9 mouse cellular contexts compared by ENCODE assay signal in genomic region chr6:113695766-113696355, GRCm38 (mm10). TPM values are rescaled to one million over a fixed set of nuclear protein-coding genes. Genes with fewer than 3 reads are reported as not detected.
DNase-seq lines count a peak whose midpoint lies in the region; ATAC-seq lines count a peak whose summit lies in the region.
"Had no signal": no experiment of that assay in that cellular context is flagged by ENCODE, and none has a peak within 500 bp of the region (broad histone marks: within the 10 kb centered on the region; RNA-seq: fewer than 3 reads in every experiment).

No protein-coding gene starts in this region.

- WGBS in lung, embryonic 16.5 days, result 45% methylated on average over 4 of the region's 4 CpGs
- WGBS in embryonic facial prominence, embryonic 11.5 days, result 72% methylated on average over 4 of the region's 4 CpGs
- WGBS in neural tube, embryonic 13.5 days, result 68% methylated on average over 4 of the region's 4 CpGs

- peaks cover 21% of the 10 kb centered on the region for H3K4me1 ChIP-seq in lung, embryonic 16.5 days (replicated peaks; ENCODE audit: control insufficient read depth, insufficient read depth, low read length)
- H3K4me1 ChIP-seq in embryonic facial prominence, embryonic 11.5 days (ENCODE audit: control insufficient read depth, insufficient read depth, low read length), result no peaks in the 10 kb centered on the region
- H3K4me1 ChIP-seq in neural tube, embryonic 13.5 days (replicated peaks), result peaks cover 38% of the 10 kb centered on the region

- ATAC-seq in lung, embryonic 16.5 days (ENCODE audit: low read depth), result no peak
- no peak for ATAC-seq in embryonic facial prominence, embryonic 11.5 days (replicated peaks; ENCODE audit: insufficient number of reproducible peaks, low FRiP score, low TSS enrichment, low read depth)
- ATAC-seq in neural tube, embryonic 13.5 days (ENCODE audit: low read depth), result no peak

- H3K4me3 ChIP-seq in lung, embryonic 16.5 days (ENCODE audit: low read length), result peak overlapping the region; percentile 85
- H3K4me3 ChIP-seq in embryonic facial prominence, embryonic 11.5 days (ENCODE audit: low read depth, low read length), result no peak overlapping the region; the same call in 1 of the 2 replicates
- peak overlapping the region; percentile 71 for H3K4me3 ChIP-seq in neural tube, embryonic 13.5 days

- peak overlapping the region; percentile 60 for H3K9ac ChIP-seq in lung, embryonic 16.5 days (ENCODE audit: low read length)
- H3K9ac ChIP-seq in embryonic facial prominence, embryonic 11.5 days (replicated peaks; ENCODE audit: low read length), result peak overlapping the region; percentile 43; the same call in 1 of the 2 replicates
- peak overlapping the region; percentile 63 for H3K9ac ChIP-seq in neural tube, embryonic 13.5 days

- H3K36me3 ChIP-seq in lung, embryonic 16.5 days (ENCODE audit: control insufficient read depth, insufficient read depth, low read length), result no peaks in the 10 kb centered on the region; the same call in 1 of the 2 replicates
- H3K36me3 ChIP-seq in embryonic facial prominence, embryonic 11.5 days (replicated peaks; ENCODE audit: control insufficient read depth, insufficient read depth, low read depth, low read length), result no peaks in the 10 kb centered on the region
- peaks cover 15% of the 10 kb centered on the region; the same call in 1 of the 2 replicates for H3K36me3 ChIP-seq in neural tube, embryonic 13.5 days

- no peaks in the 10 kb centered on the region for H3K9me3 ChIP-seq in lung, embryonic 16.5 days (ENCODE audit: control insufficient read depth, low read length)
- no peaks in the 10 kb centered on the region for H3K9me3 ChIP-seq in embryonic facial prominence, embryonic 11.5 days (replicated peaks; ENCODE audit: control insufficient read depth, low read length)
- H3K9me3 ChIP-seq in neural tube, embryonic 13.5 days, result no peaks in the 10 kb centered on the region

- H3K27ac ChIP-seq in lung, embryonic 16.5 days (ENCODE audit: low read length), result peak overlapping the region; percentile 92
- 0 out of 2 replicates have a peak overlapping the region, but pooled peaks have one; percentile 47 for H3K27ac ChIP-seq in embryonic facial prominence, embryonic 11.5 days (replicated peaks; ENCODE audit: low read depth, low read length)
- H3K27ac ChIP-seq in neural tube, embryonic 13.5 days (replicated peaks), result no peak overlapping the region; the same call in 1 of the 2 replicates

- H3K27me3 ChIP-seq in lung, embryonic 16.5 days (ENCODE audit: control insufficient read depth, insufficient read depth, low read depth, low read length), result no peaks in the 10 kb centered on the region
- no peaks in the 10 kb centered on the region for H3K27me3 ChIP-seq in embryonic facial prominence, embryonic 11.5 days (ENCODE audit: control insufficient read depth, insufficient read depth, low read length)
- no peaks in the 10 kb centered on the region for H3K27me3 ChIP-seq in neural tube, embryonic 13.5 days

- peak overlapping the region; percentile 96 for H3K4me2 ChIP-seq in lung, embryonic 16.5 days (ENCODE audit: low read depth, low read length)
- no peak overlapping the region for H3K4me2 ChIP-seq in embryonic facial prominence, embryonic 11.5 days (ENCODE audit: low read depth, low read length)
- H3K4me2 ChIP-seq in neural tube, embryonic 13.5 days, result peak overlapping the region; percentile 98

- DNase-seq in lung, adult 18-20 months, result no peak
- DNase-seq in embryonic facial prominence, embryonic 11.5 days (ENCODE audit: low spot score), result no peak
- DNase-seq in induced T-regulatory cell, adult 2 months (ENCODE audit: low read depth), result peak; percentile 64
- no peak for DNase-seq in adrenal gland, adult 8-10 months
- no peak for DNase-seq in cerebellum, adult 18-20 months
- DNase-seq in layer of hippocampus, postnatal 36 days, result no peak

RNA-seq across cellular contexts. Expression of gene Tatdn2, which starts 1.0 kb away (rescaled TPM):
- polyA plus RNA-seq in lung, embryonic 16.5 days (2015; fragmentation: Nextera tagmentation; extraction: Ambion mirVana), result 0.46 and 0.60 TPM in 2 replicates
- 0.84 and 1.6 TPM in 2 replicates for polyA plus RNA-seq in embryonic facial prominence, embryonic 11.5 days (2014; fragmentation: Nextera tagmentation; extraction: Ambion mirVana)
- 0.61 and 1.1 TPM in 2 replicates for polyA plus RNA-seq in neural tube, embryonic 13.5 days (2015; fragmentation: Nextera tagmentation; extraction: Ambion mirVana)
- total RNA-seq in adrenal gland, adult 8-10 months (2022), result 10 to 100 TPM; 56.1 to 74.8 (median 64.0) TPM
- total RNA-seq in layer of hippocampus, postnatal 36 days (2021), result 10 to 100 TPM; 52.5 to 60.7 TPM

RNA-seq across cellular contexts. Expression of gene Ghrl, which starts 23.8 kb away (rescaled TPM):
- not detected in 2 replicates for polyA plus RNA-seq in lung, embryonic 16.5 days (2015; fragmentation: Nextera tagmentation; extraction: Ambion mirVana)
- polyA plus RNA-seq in embryonic facial prominence, embryonic 11.5 days (2014; fragmentation: Nextera tagmentation; extraction: Ambion mirVana), result not detected in 2 replicates
- polyA plus RNA-seq in neural tube, embryonic 13.5 days (2015; fragmentation: Nextera tagmentation; extraction: Ambion mirVana), result 0.22 and 0.80 TPM in 2 replicates
- total RNA-seq in adrenal gland, adult 8-10 months (2022), result 1 to 10 TPM in 1 of 4 experiments, not detected in 3; 1.4 TPM
- total RNA-seq in layer of hippocampus, postnatal 36 days (2021), result not detected
- total RNA-seq: common myeloid progenitor, adult 5-6 weeks had no signal

RNA-seq across cellular contexts. Expression of gene Sec13, which starts 44.7 kb away (rescaled TPM):
- polyA plus RNA-seq in lung, embryonic 16.5 days (2015; fragmentation: Nextera tagmentation; extraction: Ambion mirVana), result 239 and 242 TPM in 2 replicates
- 274 and 299 TPM in 2 replicates for polyA plus RNA-seq in embryonic facial prominence, embryonic 11.5 days (2014; fragmentation: Nextera tagmentation; extraction: Ambion mirVana)
- polyA plus RNA-seq in neural tube, embryonic 13.5 days (2015; fragmentation: Nextera tagmentation; extraction: Ambion mirVana), result 218 and 236 TPM in 2 replicates
- 100 to 1,000 TPM; 117 to 146 (median 124) TPM for total RNA-seq in adrenal gland, adult 8-10 months (2022)
- 10 to 100 TPM; 70.8 to 74.3 TPM for total RNA-seq in layer of hippocampus, postnatal 36 days (2021)

RNA-seq across cellular contexts. Expression of gene Irak2, which starts 57.6 kb away (rescaled TPM):
- polyA plus RNA-seq in lung, embryonic 16.5 days (2015; fragmentation: Nextera tagmentation; extraction: Ambion mirVana), result 6.3 and 7.4 TPM in 2 replicates
- 2.2 and 4.0 TPM in 2 replicates for polyA plus RNA-seq in embryonic facial prominence, embryonic 11.5 days (2014; fragmentation: Nextera tagmentation; extraction: Ambion mirVana)
- 2.5 and 2.7 TPM in 2 replicates for polyA plus RNA-seq in neural tube, embryonic 13.5 days (2015; fragmentation: Nextera tagmentation; extraction: Ambion mirVana)
- 10 to 100 TPM; 11.8 to 38.3 (median 22.4) TPM for total RNA-seq in adrenal gland, adult 8-10 months (2022)
- 10 to 100 TPM; 15.3 to 24.8 TPM for total RNA-seq in layer of hippocampus, postnatal 36 days (2021)
